Mouse (Mus musculus) lung, embryonic 14.5 days (tissue): ENCODE measurements around the gene 2310030G06Rik. TPM values are rescaled to one million over a fixed set of nuclear protein-coding genes. Genes with fewer than 3 reads are reported as not detected.

ENCODE experiments used
- ATAC-seq: fragments of 200-750 bp; cut with Nextera tagmentation; 2 replicates; pipeline ENCODE4 v1.8.0; 2017; ENCODE audit warnings: mild to moderate bottlenecking, moderate TSS enrichment, moderate library complexity; ENCODE audit not compliant: insufficient read depth
- DNase-seq: peaks from one replicate; pipeline ENCODE4 v3.0.0-alpha.2; 2015
- H3K27ac ChIP-seq: fragments of 300-500 bp; sonication (generic); 2 replicates; pipeline ENCODE4 v1.5.1; 2014; ENCODE audit warnings: low read depth, mild to moderate bottlenecking, moderate library complexity
- H3K27me3 ChIP-seq: fragments of 300-500 bp; sonication (generic); 2 replicates; pipeline ENCODE4 v1.6.1; 2014; ENCODE audit warnings: low read length, control low read depth; ENCODE audit not compliant: insufficient read depth
- H3K36me3 ChIP-seq: fragments of 300-500 bp; sonication (generic); 2 replicates; pipeline ENCODE4 v1.6.1; 2014; ENCODE audit warnings: control low read depth; ENCODE audit not compliant: insufficient read depth
- H3K4me1 ChIP-seq: fragments of 300-500 bp; sonication (generic); 2 replicates; pipeline ENCODE4 v1.6.1; 2014; ENCODE audit warnings: antibody characterized with exemption, control low read depth; ENCODE audit not compliant: insufficient read depth
- H3K4me2 ChIP-seq: fragments of 300-500 bp; sonication (generic); 2 replicates; pipeline ENCODE4 v1.6.1; 2014; ENCODE audit warnings: mild to moderate bottlenecking
- H3K4me3 ChIP-seq: fragments of 300-500 bp; sonication (generic); 2 replicates; pipeline ENCODE4 v1.5.1; 2014; ENCODE audit warnings: low read depth, low read length
- H3K9ac ChIP-seq: fragments of 300-500 bp; sonication (generic); 2 replicates; pipeline ENCODE4 v1.6.1; 2014
- H3K9me3 ChIP-seq: fragments of 300-500 bp; sonication (generic); 2 replicates; pipeline ENCODE4 v1.6.1; 2016; ENCODE audit warnings: low read depth, low read length, control low read depth
- CTCF ChIP-seq: IDR thresholded peaks from 2 replicates; pipeline ENCODE4 v1.5.1; 2016; ENCODE audit warnings: antibody characterized with exemption, low read depth
- WGBS: fragments of 180-500 bp; shearing (Covaris S2); extraction: QIAGEN DNeasy Blood & Tissue Kit; methylation state at CpG from one replicate; pipeline ENCODE4 v1.1.7; 2014; 5-methylcytosine and 5-hydroxymethylcytosine counted together
- polyA plus RNA-seq: library from polyadenylated mRNA; unstranded; fragments of >200 nt; fragmentation: Nextera tagmentation; extraction: Ambion mirVana; gene quantifications from 2 replicates; pipeline ENCODE4 v1.2.1, GENCODE M21; 2014

Gene 2310030G06Rik
- polyA plus RNA-seq, 1 experiment from 2014 or later: 9.7 TPM

GRCm38 (mm10) chr9:50770011-50770410 is 23.7 kb upstream of the 2310030G06Rik start:
- no peak for ATAC-seq
- Histone ChIP-seq H3K4me1 (no peaks in the 10 kb centered on the region), H3K27me3 (no peaks in the 10 kb centered on the region), H3K9me3 (no peaks in the 10 kb centered on the region), H3K36me3 (peaks cover 18% of the 10 kb centered on the region; the same call in 1 of the 2 replicates), H3K4me3 (no peak overlapping the region), H3K27ac (no peak overlapping the region), H3K4me2 (no peak overlapping the region), H3K9ac (no peak overlapping the region)
- WGBS: 90% methylated on average over 2 of the region's 2 CpGs
- TF ChIP-seq CTCF: no peak
- DNase-seq: no peak

- peak within 1 kb of the TSS; percentile 86 for H3K4me2 ChIP-seq
- H3K27ac ChIP-seq: peak within 1 kb of the TSS; percentile 92
- H3K9ac ChIP-seq: peak within 1 kb of the TSS; percentile 68
- no peaks in the 10 kb centered on the region for H3K9me3 ChIP-seq
- ATAC-seq: peak; percentile 98
- 2% methylated on average over 59 of the region's 59 CpGs for WGBS
- no peaks in the 10 kb centered on the region for H3K27me3 ChIP-seq
- DNase-seq: peak; percentile 99
- peak within 1 kb of the TSS; percentile 59 for H3K4me3 ChIP-seq
- no peaks in the 10 kb centered on the region for H3K4me1 ChIP-seq
- H3K36me3 ChIP-seq: peaks cover 18% of the 10 kb centered on the region; the same call in 1 of the 2 replicates
- TF ChIP-seq CTCF: peak; percentile 77
Observed at GRCm38 (mm10) chr9:50768107-50769002, 22.0 kb upstream of the 2310030G06Rik start, which contains the start of gene Fdxacb1. Fdxacb1 (plus strand) TSS chr9:50768236.

- no peaks in the 10 kb centered on the region for H3K9me3 ChIP-seq
- 5% methylated on average over 17 of the region's 17 CpGs for WGBS
- no peaks in the 10 kb centered on the region for H3K4me1 ChIP-seq
- no peak for TF ChIP-seq CTCF
- peaks cover 18% of the 10 kb centered on the region; the same call in 1 of the 2 replicates for H3K36me3 ChIP-seq
- peak overlapping the region; percentile 59 for H3K4me3 ChIP-seq
- peak overlapping the region; percentile 92 for H3K27ac ChIP-seq
- ATAC-seq: no peak
- peak overlapping the region; percentile 86 for H3K4me2 ChIP-seq
- H3K27me3 ChIP-seq: no peaks in the 10 kb centered on the region
- H3K9ac ChIP-seq: peak overlapping the region; percentile 68
- no peak for DNase-seq
Observed at GRCm38 (mm10) chr9:50767531-50768106, 21.3 kb upstream of the 2310030G06Rik start.

- H3K36me3 ChIP-seq: no peaks in the 10 kb centered on the region
- 41% methylated on average over 1 of the region's 1 CpGs for WGBS
- H3K27me3 ChIP-seq: no peaks in the 10 kb centered on the region
- H3K9me3 ChIP-seq: no peaks in the 10 kb centered on the region
- no peaks in the 10 kb centered on the region for H3K4me1 ChIP-seq
- H3K4me2 ChIP-seq: no peak overlapping the region
- peak; percentile 58 for DNase-seq
- TF ChIP-seq CTCF: peak; percentile 66
- H3K27ac ChIP-seq: no peak overlapping the region
- no peak overlapping the region for H3K4me3 ChIP-seq
- ATAC-seq: no peak
- no peak overlapping the region for H3K9ac ChIP-seq
Observed at GRCm38 (mm10) chr9:50763331-50763730, 17.0 kb upstream of the 2310030G06Rik start.

- ATAC-seq (peak; percentile 58), DNase-seq (no peak)
- H3K36me3 ChIP-seq: no peaks in the 10 kb centered on the region
- no peaks in the 10 kb centered on the region for H3K4me1 ChIP-seq
- no peak overlapping the region for H3K4me2 ChIP-seq
- WGBS: 42% methylated on average over 6 of the region's 6 CpGs
- H3K27me3 ChIP-seq: no peaks in the 10 kb centered on the region
- no peak overlapping the region for H3K9ac ChIP-seq
- no peaks in the 10 kb centered on the region for H3K9me3 ChIP-seq
- TF ChIP-seq CTCF: no peak
- H3K27ac ChIP-seq: no peak overlapping the region
- no peak overlapping the region for H3K4me3 ChIP-seq
Observed at GRCm38 (mm10) chr9:50761520-50762243, 15.3 kb upstream of the 2310030G06Rik start.

GRCm38 (mm10) chr9:50756711-50757110 is 10.4 kb upstream of the 2310030G06Rik start:
- WGBS: 63% methylated on average over 5 of the region's 5 CpGs
- no peaks in the 10 kb centered on the region for H3K9me3 ChIP-seq
- DNase-seq: no peak

More at GRCm38 (mm10) chr9:50756711-50757110, 10.4 kb upstream of the 2310030G06Rik start:
- H3K27me3 ChIP-seq: no peaks in the 10 kb centered on the region
- H3K4me1 ChIP-seq: peaks cover 15% of the 10 kb centered on the region
- no peak overlapping the region for H3K27ac ChIP-seq
- no peak overlapping the region for H3K9ac ChIP-seq
- no peaks in the 10 kb centered on the region for H3K36me3 ChIP-seq
- no peak for ATAC-seq
- no peak for TF ChIP-seq CTCF
- no peak overlapping the region for H3K4me3 ChIP-seq
- no peak overlapping the region for H3K4me2 ChIP-seq
